Mouse (Mus musculus): ENCODE measurements at regions not wholly inside any gene's neighbourhood (a gene's known extent, or its start where the extent isn't known, plus 50 kb on each side); places are given as distances from the start of the nearest gene placed in this dataset.

DNA sequence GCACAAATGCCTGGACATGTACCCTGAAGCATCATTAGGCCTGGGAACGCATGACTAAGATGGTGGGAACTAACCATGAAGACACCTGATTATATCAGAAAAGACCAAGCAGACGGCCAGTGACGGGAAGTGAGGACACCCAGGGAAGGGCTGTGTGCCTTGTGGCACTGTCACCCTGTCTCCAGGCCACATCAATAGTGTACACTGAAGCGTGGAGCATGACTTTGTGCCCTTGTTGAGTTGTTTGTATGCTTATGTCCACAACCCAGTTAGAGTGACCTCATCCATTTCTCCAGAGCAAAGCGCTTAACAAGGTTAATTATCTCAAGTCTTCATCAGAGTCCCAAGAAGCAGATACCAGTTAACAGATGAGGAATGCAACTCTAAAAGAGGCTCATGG, 96.8 kb upstream of the Cdkn3 start:
- Histone ChIP-seq H3K9me3 (no peaks in the 10 kb centered on the region), H3K36me3 (replicated peaks) (no peaks in the 10 kb centered on the region), H3K27ac (replicated peaks) (no peak overlapping the region), H3K4me3 (no peak overlapping the region), H3K4me1 (peaks cover 50% of the 10 kb centered on the region), H3K27me3 (replicated peaks; ENCODE audit: low read depth, poor library complexity, severe bottlenecking) (peaks cover 48% of the 10 kb centered on the region)
- no peak for DNase-seq (ENCODE audit: low spot score)
- WGBS, result 82% methylated on average over 5 of the region's 5 CpGs

- WGBS, result 5% methylated on average over 9 of the region's 9 CpGs
- Histone ChIP-seq H3K4me1 (peaks cover 50% of the 10 kb centered on the region), H3K4me3 (no peak overlapping the region; the same call in 1 of the 2 replicates), H3K27ac (replicated peaks) (peak overlapping the region; percentile 61), H3K9me3 (no peaks in the 10 kb centered on the region), H3K27me3 (replicated peaks; ENCODE audit: low read depth, poor library complexity, severe bottlenecking) (peaks cover 50% of the 10 kb centered on the region), H3K36me3 (replicated peaks) (no peaks in the 10 kb centered on the region)
- DNase-seq (ENCODE audit: low spot score), result peak; percentile 73
Measured at GRCm38 (mm10) chr14:46661792-46662545, 98.4 kb upstream of the Cdkn3 start.

- DNase-seq (ENCODE audit: low spot score), result peak; percentile 19
- 0 out of 2 replicates have a peak overlapping the region, but pooled peaks have one; percentile 61 for H3K27ac ChIP-seq (replicated peaks)
- no peaks in the 10 kb centered on the region for H3K36me3 ChIP-seq (replicated peaks)
- 32% methylated on average over 3 of the region's 3 CpGs for WGBS
- no peak overlapping the region for H3K4me3 ChIP-seq
- no peaks in the 10 kb centered on the region for H3K9me3 ChIP-seq
- peaks cover 52% of the 10 kb centered on the region for H3K4me1 ChIP-seq
- H3K27me3 ChIP-seq (replicated peaks; ENCODE audit: low read depth, poor library complexity, severe bottlenecking), result peaks cover 53% of the 10 kb centered on the region
Measured at GRCm38 (mm10) chr14:46661118-46661791, 99.1 kb upstream of the Cdkn3 start.

DNA sequence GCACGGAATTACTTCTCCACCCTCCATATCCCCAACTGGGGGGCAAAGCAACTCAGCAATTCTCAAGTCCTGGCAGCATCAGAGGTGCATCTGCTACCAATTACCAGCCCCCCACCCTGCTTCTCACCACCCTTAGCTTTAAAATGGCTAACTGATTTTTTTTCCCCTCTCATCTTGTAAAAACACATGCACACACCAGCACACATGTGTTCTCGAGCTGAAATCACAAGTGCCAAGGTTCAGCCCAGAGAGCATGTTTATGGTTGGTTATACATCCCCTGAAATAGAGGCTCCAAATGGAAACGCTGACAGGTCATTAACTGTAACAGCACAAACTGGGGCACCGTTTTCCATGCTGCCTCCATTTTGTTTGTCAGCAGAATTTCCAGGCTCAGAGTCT, 101.0 kb upstream of the Cdkn3 start:
- Histone ChIP-seq H3K36me3 (replicated peaks) (no peaks in the 10 kb centered on the region), H3K4me3 (no peak overlapping the region), H3K4me1 (peaks cover 56% of the 10 kb centered on the region), H3K9me3 (no peaks in the 10 kb centered on the region), H3K27me3 (replicated peaks; ENCODE audit: low read depth, poor library complexity, severe bottlenecking) (peaks cover 50% of the 10 kb centered on the region), H3K27ac (replicated peaks) (no peak overlapping the region)
- DNase-seq (ENCODE audit: low spot score), result no peak
- 47% methylated on average over 4 of the region's 4 CpGs for WGBS

GRCm38 (mm10) chr14:46656249-46656648, 104.1 kb upstream of the Cdkn3 start:
- H3K9me3 ChIP-seq, result no peaks in the 10 kb centered on the region
- WGBS, result 85% methylated on average over 10 of the region's 10 CpGs
- peaks cover 37% of the 10 kb centered on the region for H3K27me3 ChIP-seq (replicated peaks; ENCODE audit: low read depth, poor library complexity, severe bottlenecking)
- no peaks in the 10 kb centered on the region for H3K36me3 ChIP-seq (replicated peaks)
- no peak overlapping the region for H3K27ac ChIP-seq (replicated peaks)
- DNase-seq (ENCODE audit: low spot score), result no peak
- H3K4me1 ChIP-seq, result peaks cover 26% of the 10 kb centered on the region
- H3K4me3 ChIP-seq, result no peak overlapping the region

GRCm38 (mm10) chr14:46647319-46647974, 112.9 kb upstream of the Cdkn3 start:
- WGBS, result 68% methylated on average over 12 of the region's 12 CpGs
- H3K9me3 ChIP-seq, result no peaks in the 10 kb centered on the region
- no peak overlapping the region for H3K27ac ChIP-seq (replicated peaks)
- DNase-seq (ENCODE audit: low spot score), result no peak
- H3K4me3 ChIP-seq, result no peak overlapping the region
- peaks cover 9% of the 10 kb centered on the region for H3K4me1 ChIP-seq
- H3K36me3 ChIP-seq (replicated peaks), result no peaks in the 10 kb centered on the region
- H3K27me3 ChIP-seq (replicated peaks; ENCODE audit: low read depth, poor library complexity, severe bottlenecking), result peaks cover 33% of the 10 kb centered on the region; the same call in 1 of the 2 replicates

DNA sequence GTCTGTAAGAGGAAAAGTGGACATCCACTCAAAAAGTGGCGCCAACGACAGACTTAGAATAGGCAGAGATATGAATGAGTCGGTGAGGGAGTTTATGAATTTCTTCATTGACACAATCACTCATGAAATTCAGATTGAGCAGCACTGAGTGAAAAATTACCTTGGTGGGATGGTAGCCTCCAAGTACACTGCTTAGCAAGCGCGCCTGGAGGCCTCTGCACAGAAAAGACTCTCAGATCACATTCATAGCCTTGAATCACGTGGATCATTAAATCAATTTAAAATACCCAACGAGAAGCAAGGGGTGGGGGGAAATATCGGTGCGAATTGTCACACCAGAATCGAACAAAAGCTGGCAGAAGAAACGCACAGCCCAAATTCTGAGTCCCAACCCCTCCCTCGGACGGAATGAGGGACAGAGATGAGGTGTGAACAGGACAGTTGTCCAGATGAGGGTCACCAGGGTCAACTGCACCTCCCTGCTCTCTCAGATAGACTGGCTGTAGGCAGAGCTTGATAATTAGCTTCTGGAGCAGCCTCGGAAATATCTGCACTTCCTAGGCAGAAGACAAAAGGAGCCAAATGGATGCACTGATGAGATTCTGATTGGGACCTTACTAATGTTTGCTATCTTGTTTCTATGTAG, 113.5 kb upstream of the Cdkn3 start:
- WGBS, result 81% methylated on average over 14 of the region's 14 CpGs
- Histone ChIP-seq H3K9me3 (no peaks in the 10 kb centered on the region), H3K36me3 (replicated peaks) (no peaks in the 10 kb centered on the region), H3K4me1 (peaks cover 9% of the 10 kb centered on the region), H3K27ac (replicated peaks) (no peak overlapping the region), H3K4me3 (no peak overlapping the region), H3K27me3 (replicated peaks; ENCODE audit: low read depth, poor library complexity, severe bottlenecking) (peaks cover 38% of the 10 kb centered on the region)
- no peak for DNase-seq (ENCODE audit: low spot score)

GRCm38 (mm10) chr14:46639116-46639826, 121.1 kb upstream of the Cdkn3 start:
- no peak overlapping the region for H3K27ac ChIP-seq (replicated peaks)
- no peak overlapping the region for H3K4me3 ChIP-seq
- H3K9me3 ChIP-seq, result no peaks in the 10 kb centered on the region
- WGBS, result 20% methylated on average over 8 of the region's 8 CpGs
- H3K27me3 ChIP-seq (replicated peaks; ENCODE audit: low read depth, poor library complexity, severe bottlenecking), result peaks cover 77% of the 10 kb centered on the region
- H3K4me1 ChIP-seq, result peaks cover 7% of the 10 kb centered on the region; the same call in 1 of the 2 replicates
- H3K36me3 ChIP-seq (replicated peaks), result no peaks in the 10 kb centered on the region
- DNase-seq (ENCODE audit: low spot score), result peak; percentile 9

GRCm38 (mm10) chr14:46638516-46638915, 121.8 kb upstream of the Cdkn3 start:
- H3K36me3 ChIP-seq (replicated peaks), result no peaks in the 10 kb centered on the region
- H3K4me3 ChIP-seq, result no peak overlapping the region
- no peak for DNase-seq (ENCODE audit: low spot score)
- H3K27me3 ChIP-seq (replicated peaks; ENCODE audit: low read depth, poor library complexity, severe bottlenecking), result peaks cover 77% of the 10 kb centered on the region
- peaks cover 10% of the 10 kb centered on the region; the same call in 1 of the 2 replicates for H3K4me1 ChIP-seq
- H3K9me3 ChIP-seq, result no peaks in the 10 kb centered on the region
- no peak overlapping the region for H3K27ac ChIP-seq (replicated peaks)
- 84% methylated on average over 6 of the region's 6 CpGs for WGBS

DNA sequence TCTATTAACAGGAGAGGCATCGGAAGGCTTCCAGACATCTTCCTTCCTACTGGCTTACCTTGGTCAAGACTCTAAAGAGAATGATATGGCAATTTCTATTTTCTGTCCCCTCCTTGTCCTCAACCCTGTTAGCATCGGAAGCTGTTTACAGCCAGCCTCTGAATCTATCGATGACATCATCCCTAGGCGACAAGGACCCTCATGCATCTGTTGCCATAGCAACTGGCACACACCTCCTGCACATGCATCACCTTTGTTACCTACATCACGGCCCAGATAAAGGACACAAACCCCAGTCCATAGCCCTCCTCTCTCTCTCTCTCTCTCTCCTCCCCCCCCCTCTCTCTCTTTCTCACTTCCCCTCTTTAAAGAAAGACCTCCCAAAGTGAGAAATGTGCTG, 123.1 kb upstream of the Cdkn3 start:
- no peaks in the 10 kb centered on the region for H3K36me3 ChIP-seq (replicated peaks)
- H3K4me1 ChIP-seq, result peaks cover 10% of the 10 kb centered on the region; the same call in 1 of the 2 replicates
- DNase-seq (ENCODE audit: low spot score), result peak; percentile 7
- H3K9me3 ChIP-seq, result no peaks in the 10 kb centered on the region
- H3K27ac ChIP-seq (replicated peaks), result no peak overlapping the region
- H3K4me3 ChIP-seq, result no peak overlapping the region
- H3K27me3 ChIP-seq (replicated peaks; ENCODE audit: low read depth, poor library complexity, severe bottlenecking), result peaks cover 72% of the 10 kb centered on the region
- 84% methylated on average over 5 of the region's 5 CpGs for WGBS

GRCm38 (mm10) chr14:46636364-46636763, 124.0 kb upstream of the Cdkn3 start:
- Histone ChIP-seq H3K27me3 (replicated peaks; ENCODE audit: low read depth, poor library complexity, severe bottlenecking) (peaks cover 64% of the 10 kb centered on the region), H3K9me3 (no peaks in the 10 kb centered on the region), H3K4me3 (no peak overlapping the region), H3K4me1 (peaks cover 10% of the 10 kb centered on the region; the same call in 1 of the 2 replicates), H3K27ac (replicated peaks) (no peak overlapping the region), H3K36me3 (replicated peaks) (no peaks in the 10 kb centered on the region)
- peak; percentile 4 for DNase-seq (ENCODE audit: low spot score)
- WGBS, result 89% methylated on average over 6 of the region's 6 CpGs

DNA sequence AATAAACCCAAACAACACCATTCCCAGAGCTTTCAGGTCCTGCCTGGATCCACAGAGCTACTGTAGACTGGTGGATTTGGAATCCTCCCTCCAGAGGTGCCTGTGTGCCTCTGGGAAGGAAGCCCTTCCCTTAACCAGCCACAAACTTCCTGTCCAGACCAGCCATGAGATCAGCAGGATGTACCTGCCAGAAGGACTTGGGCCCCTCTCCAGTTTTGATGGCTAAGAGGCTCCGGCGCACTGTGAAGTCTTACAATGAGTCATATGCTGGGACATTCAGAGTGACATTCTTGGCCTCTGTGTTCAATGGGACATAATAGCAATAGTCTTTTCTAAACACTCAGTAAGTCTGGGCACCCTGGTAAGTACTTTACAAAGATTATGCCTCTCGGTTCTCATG, 125.0 kb upstream of the Cdkn3 start:
- peak; percentile 5 for DNase-seq (ENCODE audit: low spot score)
- Histone ChIP-seq H3K4me1 (peaks cover 10% of the 10 kb centered on the region; the same call in 1 of the 2 replicates), H3K27ac (replicated peaks) (no peak overlapping the region), H3K27me3 (replicated peaks; ENCODE audit: low read depth, poor library complexity, severe bottlenecking) (peaks cover 53% of the 10 kb centered on the region), H3K36me3 (replicated peaks) (no peaks in the 10 kb centered on the region), H3K9me3 (no peaks in the 10 kb centered on the region), H3K4me3 (no peak overlapping the region)
- 85% methylated on average over 3 of the region's 3 CpGs for WGBS
